Mouse (Mus musculus) gastrocnemius, postnatal 25 days (tissue): ENCODE measurements around the gene Hbb-y. TPM values are rescaled to one million over a fixed set of nuclear protein-coding genes. Genes with fewer than 3 reads are reported as not detected.
"Not testable (repeated sequence)": the region's sequence is repeated elsewhere in the genome, so short reads cannot be mapped to it uniquely, and the experiment has no call there.

Experiments used
- DNase-seq: peaks from one replicate; pipeline ENCODE4 v3.0.0; 2022
- long read RNA-seq, 2 experiments: library from polyadenylated mRNA; stranded (forward); transcript quantifications; one replicate each; pipeline ENCODE4 v2.0.0; 2021
- total RNA-seq, 2 experiments: library from RNA; stranded (reverse); gene quantifications; 1 replicate in 1 of 2; 2 replicates in 1 of 2; pipeline ENCODE4 v1.2.3; 2021

Hbb-y gene
- total RNA-seq = not detected
- long read RNA-seq, experiment 1 = 0 reads
- long read RNA-seq, experiment 2 = 0 reads

DNA sequence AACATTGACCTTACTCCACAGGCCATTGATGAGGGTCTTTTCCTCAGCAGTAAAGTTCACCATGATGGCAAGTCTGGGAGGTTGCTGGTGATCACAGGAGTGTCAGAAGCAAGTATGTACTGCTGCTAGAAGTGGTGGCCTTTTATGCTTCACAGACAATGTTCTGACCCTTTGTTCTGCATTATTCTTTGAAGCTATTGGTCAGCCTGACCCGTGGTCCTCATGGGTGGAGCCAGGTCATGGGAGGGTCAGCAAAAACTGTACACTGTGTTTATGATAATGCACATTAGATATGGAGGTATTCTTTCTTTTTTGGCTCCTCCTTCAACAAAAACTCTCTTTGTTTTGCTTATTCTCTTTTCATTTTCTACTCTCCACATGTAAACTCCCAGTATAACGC lies at the start of gene Hbb-y:
Hbb-y (minus strand) TSS at position 127 of the 400 bp plus-strand sequence.
- DNase-seq = no peak

DNA sequence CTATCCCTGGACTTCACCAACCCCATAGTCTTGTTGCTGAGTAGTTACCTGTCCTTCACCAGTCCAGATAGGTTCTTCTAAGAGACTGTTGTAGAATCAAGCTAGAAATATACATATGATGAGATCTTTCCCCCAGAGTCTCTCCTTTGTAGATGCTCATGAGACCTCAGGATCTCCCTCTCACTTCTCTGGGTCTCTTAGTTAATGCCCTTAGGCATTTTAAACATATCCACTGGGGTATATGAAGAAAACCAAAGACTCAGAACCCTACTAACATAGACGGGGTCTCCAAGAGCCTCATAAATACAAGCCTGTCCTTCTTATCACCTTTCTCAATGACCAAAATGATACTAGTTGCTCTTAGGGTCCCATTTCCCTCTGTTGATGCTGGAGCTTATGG lies 41.4 kb upstream of the Hbb-y start, which contains the start of gene Olfr64:
Olfr64 (minus strand) TSS at position 101 of the 400 bp plus-strand sequence.
- DNase-seq = no peak

DNA sequence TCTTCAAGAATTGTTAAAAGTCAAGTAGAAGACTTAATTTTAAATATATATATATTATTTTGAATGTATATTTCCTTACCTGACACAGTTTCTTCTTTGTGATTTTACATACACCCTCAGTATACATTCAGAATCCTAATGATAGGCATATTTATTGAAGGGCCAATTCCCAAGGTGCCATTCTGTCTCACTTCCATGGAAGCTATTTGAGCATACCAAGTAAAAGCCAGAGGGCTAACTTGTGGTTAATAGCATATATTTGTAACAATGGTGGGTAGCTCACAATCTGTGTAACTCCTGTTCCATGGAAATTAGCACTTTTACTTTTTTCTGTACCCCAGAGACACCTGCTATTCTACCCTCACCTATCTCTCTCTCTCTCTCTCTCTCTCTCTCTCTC lies 33.1 kb upstream of the Hbb-y start, which contains the start of gene Olfr66:
Olfr66 (minus strand) TSS at position 101 of the 400 bp plus-strand sequence.
- DNase-seq = no peak

DNA sequence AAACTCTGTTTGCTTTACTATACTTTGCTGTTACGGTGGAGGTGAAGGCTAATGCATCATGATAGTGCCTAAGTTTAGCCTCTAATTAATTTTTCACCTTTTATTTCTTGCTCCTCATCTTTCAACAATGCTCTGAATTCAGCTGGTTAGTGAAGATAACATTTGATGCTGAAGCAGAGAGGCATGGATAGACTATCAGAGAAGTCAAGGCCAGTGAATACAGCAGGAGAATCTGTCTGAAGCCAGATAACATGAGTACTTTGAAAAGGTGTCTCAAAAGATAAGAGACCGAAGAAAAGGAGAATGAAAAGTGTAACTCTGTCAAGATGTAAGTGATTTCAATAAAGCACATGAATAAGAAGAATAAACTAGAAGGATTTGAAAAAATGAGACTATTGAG lies 24.1 kb upstream of the Hbb-y start:
- DNase-seq = no peak

DNA sequence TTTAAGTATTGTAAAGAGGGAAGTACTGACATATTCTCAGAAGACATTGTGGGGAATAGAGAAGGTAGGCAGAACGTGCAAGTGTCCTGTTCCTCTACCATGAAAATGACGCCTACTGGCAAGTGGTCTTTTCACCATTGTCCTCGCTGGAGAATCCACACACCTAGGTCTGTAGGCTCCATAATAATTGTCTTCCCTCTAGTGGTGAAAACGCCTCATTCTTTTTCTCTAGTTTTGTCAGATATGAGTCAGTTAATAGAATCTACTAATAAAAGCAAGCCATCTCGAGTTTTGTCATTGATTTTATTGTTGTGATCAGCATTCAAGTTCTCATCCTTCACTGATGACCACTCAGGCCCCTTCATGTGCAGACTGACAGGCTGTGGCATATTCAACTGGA lies 21.4 kb upstream of the Hbb-y start:
- DNase-seq = no peak

DNA sequence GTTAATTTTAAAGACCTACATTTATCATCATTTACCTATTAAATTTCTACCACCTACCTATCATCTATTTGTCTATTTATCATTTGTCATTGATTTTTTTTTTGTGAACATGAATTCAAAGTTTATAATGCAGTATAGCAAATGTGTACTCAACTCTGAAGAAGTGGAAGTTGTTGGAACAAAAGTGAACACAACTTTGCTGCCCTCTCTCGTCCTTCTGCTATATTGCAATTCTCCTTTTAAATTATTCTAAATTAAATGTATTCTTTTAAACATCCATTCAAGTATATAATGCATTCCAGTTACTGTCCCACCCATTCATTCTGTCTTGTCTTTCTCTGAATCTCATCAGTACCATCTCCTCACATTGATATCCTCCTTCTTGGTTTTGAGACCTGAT lies 20.0 kb upstream of the Hbb-y start:
- no peak for DNase-seq

DNA sequence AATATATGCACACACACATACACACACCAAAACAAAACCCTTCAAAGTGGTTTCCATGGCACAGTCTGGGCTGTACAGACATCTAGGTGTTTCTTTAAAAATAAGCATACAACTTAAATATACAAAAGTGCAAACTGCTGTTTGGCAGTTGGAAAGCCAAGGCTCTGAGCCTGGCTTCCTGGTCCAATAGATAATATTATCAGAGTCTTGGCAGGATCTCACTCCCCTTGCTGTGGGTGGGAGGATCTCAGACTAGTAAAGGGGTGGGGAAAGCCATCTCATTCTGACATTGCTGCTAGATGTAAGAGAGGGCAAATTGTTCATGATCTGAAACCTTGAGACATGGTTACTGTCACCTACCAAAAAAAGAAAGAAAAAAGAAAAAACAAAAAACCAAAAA lies 17.7 kb upstream of the Hbb-y start:
- no peak for DNase-seq

DNA sequence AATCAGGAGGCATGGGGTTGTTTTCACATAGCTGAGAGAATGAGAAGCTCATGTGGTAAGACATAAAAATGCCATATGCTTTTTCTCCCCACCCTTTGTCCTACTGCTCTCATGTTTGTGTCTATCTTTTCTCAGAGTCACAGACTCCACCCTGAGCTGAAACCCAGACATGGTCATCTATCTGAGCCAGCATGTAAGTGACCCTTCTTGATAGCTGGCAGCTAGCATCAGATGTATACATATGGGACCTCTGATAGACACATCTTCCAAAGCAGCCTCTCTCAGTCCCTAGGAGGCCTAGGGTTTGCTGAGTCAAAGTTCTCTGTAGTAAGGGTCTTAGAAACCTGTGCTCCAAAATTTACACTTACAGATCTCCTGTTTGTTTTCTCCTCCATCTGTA lies 12.7 kb upstream of the Hbb-y start:
- no peak for DNase-seq

DNA sequence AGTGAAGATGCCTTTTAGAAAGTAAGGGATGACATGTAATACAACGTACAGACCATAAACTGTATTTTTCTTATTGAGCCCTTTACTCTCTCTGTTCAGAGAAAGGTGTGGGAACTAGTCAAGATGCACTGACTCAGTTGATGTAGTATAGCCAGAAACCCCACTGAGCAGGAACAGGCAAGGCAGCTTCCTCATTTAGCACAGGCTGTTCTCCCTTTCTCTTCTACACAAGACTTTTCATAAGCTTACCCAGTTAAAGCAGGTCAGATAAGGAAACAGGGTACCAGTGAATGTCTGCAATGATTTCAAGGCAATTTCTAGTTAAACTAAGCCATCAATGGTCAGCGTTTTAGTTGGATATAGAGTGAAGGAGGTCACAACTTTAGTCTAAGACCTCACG lies 8.5 kb upstream of the Hbb-y start:
- no peak for DNase-seq

DNA sequence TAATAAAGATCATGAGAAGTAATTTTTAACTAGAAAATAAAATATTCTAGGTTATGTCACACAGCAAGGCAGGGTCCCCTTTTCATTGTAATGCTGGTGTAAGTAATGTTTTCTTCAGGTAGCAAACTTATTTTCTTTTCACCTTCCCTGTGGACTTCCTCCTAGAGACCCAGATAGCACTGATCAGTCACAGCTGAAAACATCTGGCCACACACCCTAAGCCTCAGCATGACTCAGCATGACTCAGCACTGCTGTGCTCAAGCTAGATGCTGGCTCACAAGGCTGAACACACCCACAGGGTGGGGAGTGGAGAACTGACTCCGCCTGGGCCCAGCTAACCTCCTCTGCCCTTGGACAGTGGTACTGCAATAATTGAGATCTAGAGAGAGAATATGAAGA lies 7.8 kb upstream of the Hbb-y start:
- DNase-seq = no peak

DNA sequence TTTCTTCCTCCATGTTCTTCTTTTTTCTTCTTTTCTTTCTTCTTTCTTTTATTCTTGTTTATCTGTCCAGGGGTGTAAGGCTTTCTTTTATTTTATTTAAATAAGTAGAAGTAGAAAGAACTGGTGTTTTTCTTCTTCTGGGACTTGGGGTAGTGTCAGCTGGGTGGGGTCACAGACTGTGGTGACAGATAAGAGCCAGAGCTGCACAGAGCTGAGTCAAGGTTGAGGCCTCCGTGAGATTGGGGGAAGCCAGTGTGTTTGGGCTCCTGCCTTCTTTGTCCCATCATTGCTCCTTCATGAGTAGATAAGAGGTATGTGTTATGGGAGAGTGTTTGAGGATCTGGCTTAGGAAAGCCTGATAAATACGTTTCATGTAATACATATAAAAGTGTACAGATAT lies 6.1 kb upstream of the Hbb-y start:
- no peak for DNase-seq

DNA sequence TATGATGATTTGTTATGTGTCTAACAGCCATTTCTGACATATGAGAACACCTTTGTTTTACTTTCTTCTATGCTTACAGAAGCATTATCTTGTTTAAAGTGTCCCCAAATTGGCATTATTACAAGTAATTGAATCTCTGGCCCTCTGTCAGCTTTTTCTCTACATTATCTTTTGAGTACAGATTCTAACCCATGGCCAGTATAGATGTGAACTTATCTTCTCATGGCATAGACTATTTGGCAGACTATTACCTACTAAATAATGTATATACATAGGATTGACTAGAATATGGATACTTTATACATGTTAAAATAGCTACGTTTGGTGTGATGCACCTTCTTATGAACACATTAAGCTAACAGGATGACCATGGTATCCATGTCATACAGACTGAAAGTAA lies 1.7 kb upstream of the Hbb-y start:
- DNase-seq = no peak

DNA sequence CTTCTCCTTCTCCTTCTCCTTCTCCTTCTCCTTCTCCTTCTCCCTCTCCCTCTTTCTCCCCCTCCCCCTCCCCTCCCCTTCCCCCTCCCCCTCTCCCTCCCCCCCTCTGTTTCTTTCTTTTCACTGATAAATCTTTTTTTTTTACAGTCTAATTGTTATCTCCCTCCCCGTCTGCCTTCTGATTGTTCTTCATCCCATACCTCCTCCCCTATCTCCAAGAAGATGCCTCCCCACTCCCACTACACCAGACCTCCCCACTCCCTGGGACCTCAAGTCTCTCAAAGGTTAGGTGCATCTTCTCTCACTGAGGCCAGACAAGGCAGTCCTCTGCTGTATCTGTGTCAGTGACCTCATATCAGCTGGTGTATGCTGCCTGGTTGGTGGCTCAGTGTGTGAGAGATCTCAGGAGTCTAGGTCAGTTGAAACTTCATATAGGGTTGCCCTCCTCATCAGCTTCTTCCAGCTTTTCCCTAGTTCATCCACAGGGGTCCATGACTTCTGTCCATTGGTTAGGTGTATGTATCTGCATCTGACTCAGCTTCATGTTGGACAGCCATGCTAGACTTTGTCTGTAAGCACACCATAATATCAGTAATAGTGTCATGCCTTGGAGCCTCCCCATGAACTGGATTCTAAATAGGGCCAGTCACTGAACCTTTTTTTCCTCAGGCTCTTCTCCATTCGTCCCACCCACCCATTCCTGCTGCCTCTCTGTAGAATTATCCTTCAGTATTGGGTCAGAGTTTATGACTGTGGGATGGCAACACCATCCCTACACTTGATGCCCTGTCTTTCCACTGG lies 8.3 kb downstream of the Hbb-y start:
- DNase-seq = no peak

DNA sequence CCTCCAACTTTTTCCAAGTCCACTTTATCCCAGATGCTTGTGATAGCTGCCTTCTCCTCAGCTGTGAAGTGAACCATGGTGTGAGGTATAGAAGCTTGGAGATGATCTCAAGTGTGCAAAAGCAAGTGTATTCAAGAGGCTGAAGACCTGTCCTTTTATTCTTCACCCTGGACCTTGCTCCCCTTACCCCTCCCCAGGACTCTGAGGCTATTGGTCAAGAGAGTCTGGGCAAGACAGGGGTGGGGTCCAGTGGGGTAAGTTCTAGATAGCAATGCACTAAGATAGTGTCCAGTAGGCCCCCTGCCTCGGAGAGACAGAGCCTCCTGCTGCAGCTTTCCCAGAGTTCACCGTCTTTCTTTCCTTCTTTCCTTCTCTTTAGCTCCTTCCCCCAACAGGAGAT lies 10.0 kb downstream of the Hbb-y start, which contains the start of gene Hbb-bh1:
Hbb-bh1 (minus strand) TSS at position 131 of the 400 bp plus-strand sequence.
- no peak for DNase-seq

DNA sequence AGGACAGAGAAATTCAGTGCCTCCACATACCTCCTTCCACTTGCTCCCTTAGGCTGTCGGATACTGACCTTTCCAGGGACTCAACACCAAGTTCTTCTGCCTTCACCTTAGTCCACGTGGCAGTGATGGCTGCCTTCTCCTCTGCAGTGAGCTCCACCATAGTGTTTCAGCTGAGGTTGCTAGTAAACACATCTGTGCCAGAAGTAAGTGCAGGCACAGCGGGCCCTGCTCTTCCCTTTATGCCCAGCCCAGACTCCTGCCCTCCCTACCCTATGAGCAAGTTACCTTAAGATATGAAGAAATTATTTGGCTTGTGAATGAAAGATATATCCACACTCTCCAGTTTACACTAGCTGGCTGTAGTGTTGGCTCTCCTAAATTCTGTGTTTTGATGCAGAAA lies 12.7 kb downstream of the Hbb-y start, which contains the start of gene Hbb-bh2:
Hbb-bh2 (minus strand) TSS at position 253 of the 400 bp plus-strand sequence.
- no peak for DNase-seq

DNA sequence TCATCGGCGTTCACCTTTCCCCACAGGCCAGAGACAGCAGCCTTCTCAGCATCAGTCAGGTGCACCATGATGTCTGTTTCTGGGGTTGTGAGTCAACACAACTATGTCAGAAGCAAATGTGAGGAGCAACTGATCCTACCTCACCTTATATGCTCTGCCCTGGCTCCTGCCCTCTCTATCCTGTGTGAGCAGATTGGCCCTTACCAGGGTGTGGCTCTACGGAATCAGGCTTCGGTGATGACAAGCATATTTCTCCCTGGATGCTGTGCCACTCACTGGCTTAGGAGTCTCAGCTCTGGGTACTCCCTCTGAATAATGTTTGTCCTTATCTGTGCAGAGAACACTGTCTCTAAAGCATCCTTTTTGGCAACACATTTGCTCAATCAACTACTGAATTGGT lies 25.2 kb downstream of the Hbb-y start, which contains the start of gene Hbb-bs:
Hbb-bs (minus strand) TSS at position 289 of the 400 bp plus-strand sequence.
- no peak for DNase-seq

DNA sequence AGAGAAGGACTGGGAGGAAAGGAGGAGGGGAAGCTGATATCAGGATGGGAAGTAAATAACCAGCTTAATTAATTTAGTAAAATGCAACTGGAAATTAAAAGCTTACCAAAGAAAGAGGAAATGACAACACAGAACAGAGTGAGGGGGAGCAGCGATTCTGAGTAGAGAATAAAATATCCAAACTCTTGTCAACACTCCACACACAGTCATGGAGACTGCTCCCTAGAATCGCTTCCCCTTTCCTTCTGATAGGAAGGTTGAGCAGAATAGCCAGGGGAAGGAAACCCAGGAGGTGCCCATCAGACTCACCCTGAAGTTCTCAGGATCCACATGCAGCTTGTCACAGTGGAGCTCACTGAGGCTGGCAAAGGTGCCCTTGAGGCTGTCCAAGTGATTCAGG lies 25.9 kb downstream of the Hbb-y start:
- not testable (repeated sequence) for DNase-seq

DNA sequence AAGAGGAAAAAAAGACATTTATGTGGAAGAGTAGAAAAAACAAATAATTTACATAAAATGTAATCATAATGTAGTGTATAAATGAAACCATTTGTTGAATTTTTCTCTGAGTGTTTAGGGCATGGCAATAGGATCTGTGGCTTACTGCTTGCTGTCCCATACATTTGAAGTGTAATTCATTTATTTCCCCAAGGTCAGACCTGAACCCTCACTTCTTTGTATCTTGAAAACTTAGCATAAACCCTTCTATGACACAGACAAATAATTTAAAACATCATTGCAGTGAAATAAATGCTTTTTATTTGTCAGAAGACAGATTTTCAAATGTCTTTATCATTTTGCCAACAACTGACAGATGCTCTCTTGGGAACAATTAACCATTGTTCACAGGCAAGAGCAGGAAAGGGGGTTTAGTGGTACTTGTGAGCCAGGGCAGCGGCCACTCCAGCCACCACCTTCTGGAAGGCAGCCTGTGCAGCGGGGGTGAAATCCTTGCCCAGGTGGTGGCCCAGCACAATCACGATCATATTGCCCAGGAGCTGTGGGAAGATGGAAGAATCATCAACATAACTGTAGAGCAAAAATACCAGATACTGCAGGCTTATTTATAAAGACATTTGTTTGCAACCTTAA lies 26.6 kb downstream of the Hbb-y start:
- no peak for DNase-seq

DNA sequence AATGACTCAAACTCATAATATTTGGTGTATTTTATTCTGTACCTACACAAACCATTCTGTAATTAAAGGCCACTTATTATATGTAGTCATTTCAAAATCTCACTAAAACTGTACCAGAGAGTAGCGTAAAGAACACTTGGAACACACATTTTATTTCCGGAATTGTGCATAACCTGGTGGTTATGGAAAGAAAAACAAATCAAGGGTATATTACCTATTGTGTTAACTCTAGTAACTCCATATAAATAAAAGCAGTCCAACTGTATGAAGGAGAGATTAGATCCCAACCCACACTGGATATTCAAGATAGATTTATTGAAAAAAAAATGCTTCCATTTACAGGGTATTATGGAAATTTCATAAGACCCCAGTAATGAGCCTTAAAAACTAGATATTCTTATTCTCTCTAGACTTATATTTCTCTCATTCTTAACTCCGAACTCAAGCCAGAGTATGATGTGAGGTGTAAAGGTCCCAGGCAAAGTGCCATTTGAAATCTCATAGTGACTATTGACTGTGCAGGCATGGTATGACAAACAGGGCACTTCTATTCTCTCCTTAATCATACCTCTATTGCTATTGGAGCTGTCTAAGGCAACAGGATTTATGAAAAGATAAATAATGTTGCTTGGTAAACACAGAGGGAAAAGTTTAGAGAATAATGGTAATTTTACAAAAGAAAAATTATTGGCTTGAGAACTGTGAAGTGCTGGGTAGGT lies 27.3 kb downstream of the Hbb-y start:
- DNase-seq = no peak

DNA sequence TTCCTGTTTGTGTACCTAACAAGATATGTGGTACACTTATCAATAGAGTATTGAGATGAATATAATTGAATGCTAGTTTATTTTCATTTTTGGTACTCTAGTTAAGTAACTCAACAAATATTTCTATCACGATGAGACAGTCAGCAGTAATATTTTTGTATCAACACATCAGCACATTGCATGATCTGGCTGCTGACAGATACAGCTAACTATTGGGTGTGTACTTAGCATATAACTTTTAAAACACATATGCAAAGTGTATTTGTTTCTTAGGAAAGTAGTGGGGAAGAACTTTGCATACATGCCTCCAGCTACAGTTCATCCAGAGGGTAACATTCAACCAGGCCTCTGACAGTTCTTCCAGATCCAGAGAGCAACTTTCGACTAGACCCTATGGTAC lies 28.4 kb downstream of the Hbb-y start:
- DNase-seq = no peak

DNA sequence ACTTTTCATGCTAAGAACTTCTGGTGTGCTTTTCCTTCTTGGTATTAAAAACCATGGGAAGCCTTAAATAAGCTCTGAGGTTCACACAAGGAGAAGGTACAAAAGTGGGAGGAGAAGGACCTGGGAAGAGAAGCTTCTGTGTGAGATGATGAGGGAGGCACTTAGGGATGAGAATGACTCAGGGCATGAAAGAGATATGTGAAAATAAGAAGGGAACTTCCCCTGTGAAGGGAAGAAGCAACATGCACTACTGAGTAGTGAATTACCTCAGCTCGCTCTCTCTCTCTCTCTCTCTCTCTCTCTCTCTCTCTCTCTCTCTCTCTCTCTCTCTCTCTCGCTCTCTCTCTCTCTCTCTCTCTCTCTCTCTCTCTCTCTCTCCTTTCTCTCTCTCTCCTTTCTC lies 37.9 kb downstream of the Hbb-y start:
- not testable (repeated sequence) for DNase-seq

DNA sequence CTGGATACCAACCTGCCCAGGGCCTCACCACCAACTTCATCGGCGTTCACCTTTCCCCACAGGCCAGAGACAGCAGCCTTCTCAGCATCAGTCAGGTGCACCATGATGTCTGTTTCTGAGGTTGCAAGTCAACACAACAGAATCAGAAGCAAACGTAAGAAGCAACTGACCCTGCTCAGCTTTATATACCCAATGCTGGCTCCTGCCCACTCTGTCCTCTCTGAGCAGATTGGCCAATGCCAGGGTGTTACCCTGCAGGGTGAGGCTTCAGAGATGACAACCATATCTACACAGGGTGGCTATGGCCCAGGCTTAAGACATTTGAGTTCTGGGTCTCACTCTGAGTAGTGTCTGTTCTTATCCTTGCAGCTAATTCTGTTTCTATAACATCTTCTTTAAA lies 39.2 kb downstream of the Hbb-y start, which contains the start of gene Hbb-bt:
Hbb-bt (minus strand) TSS at position 231 of the 400 bp plus-strand sequence.
- no peak for DNase-seq

DNA sequence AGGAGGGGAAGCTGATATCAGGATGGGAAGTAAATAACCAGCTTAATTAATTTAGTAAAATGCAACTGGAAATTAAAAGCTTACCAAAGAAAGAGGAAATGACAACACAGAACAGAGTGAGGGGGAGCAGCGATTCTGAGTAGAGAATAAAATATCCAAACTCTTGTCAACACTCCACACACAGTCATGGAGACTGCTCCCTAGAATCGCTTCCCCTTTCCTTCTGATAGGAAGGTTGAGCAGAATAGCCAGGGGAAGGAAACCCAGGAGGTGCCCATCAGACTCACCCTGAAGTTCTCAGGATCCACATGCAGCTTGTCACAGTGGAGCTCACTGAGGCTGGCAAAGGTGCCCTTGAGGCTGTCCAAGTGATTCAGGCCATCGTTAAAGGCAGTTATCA lies 39.9 kb downstream of the Hbb-y start:
- DNase-seq = not testable (repeated sequence)
